Mouse (Mus musculus) A20 (cell line): Measurements from ENCODE around the gene Mars.
"Not testable (repeated sequence)": the region's sequence is repeated elsewhere in the genome, so short reads cannot be mapped to it uniquely, and the experiment has no call there.

ENCODE experiments used
- DNase-seq: peaks from one replicate; pipeline ENCODE4 v3.0.0-alpha.2; 2011; ENCODE audit warnings: low read depth, low spot score

Mars gene

GRCm38 (mm10) chr10:127310523-127311475, 787 bp downstream of the Mars start:
- DNase-seq, result peak; percentile 90

GRCm38 (mm10) chr10:127309167-127309566, 2.4 kb downstream of the Mars start:
- not testable (repeated sequence) for DNase-seq

GRCm38 (mm10) chr10:127303136-127303535, 8.4 kb downstream of the Mars start:
- DNase-seq, result no peak

- no peak for DNase-seq
Measured at GRCm38 (mm10) chr10:127300361-127300760, 11.2 kb downstream of the Mars start.

GRCm38 (mm10) chr10:127297015-127297871, 14.3 kb downstream of the Mars start:
- no peak for DNase-seq

- DNase-seq, result no peak
Measured at GRCm38 (mm10) chr10:127295986-127296794, 15.4 kb downstream of the Mars start.

- DNase-seq, result no peak
Measured at GRCm38 (mm10) chr10:127294895-127295510, 16.6 kb downstream of the Mars start.

- DNase-seq, result no peak
Measured at GRCm38 (mm10) chr10:127293590-127294113, 17.9 kb downstream of the Mars start.

- no peak for DNase-seq
Measured at GRCm38 (mm10) chr10:127292987-127293538, 18.5 kb downstream of the Mars start.

GRCm38 (mm10) chr10:127291881-127292638, 19.5 kb downstream of the Mars start:
- DNase-seq, result peak; percentile 53

- no peak for DNase-seq
Measured at GRCm38 (mm10) chr10:127290930-127291880, 20.4 kb downstream of the Mars start.

- DNase-seq, result peak; percentile 100
Measured at GRCm38 (mm10) chr10:127290307-127290929, 21.2 kb downstream of the Mars start.

- peak; percentile 79 for DNase-seq
Measured at GRCm38 (mm10) chr10:127289573-127290191, 21.9 kb downstream of the Mars start.

GRCm38 (mm10) chr10:127288800-127289572, 22.6 kb downstream of the Mars start, which contains the start of gene Mbd6:
TSS of gene Mbd6 (minus strand) at chr10:127289018.
- DNase-seq, result peak; percentile 97

GRCm38 (mm10) chr10:127288328-127288799, 23.2 kb downstream of the Mars start:
- DNase-seq, result no peak

- no peak for DNase-seq
Measured at GRCm38 (mm10) chr10:127287936-127288293, 23.7 kb downstream of the Mars start.
